Mouse (Mus musculus): Measurements from ENCODE around the gene Clcn3.

DNA sequence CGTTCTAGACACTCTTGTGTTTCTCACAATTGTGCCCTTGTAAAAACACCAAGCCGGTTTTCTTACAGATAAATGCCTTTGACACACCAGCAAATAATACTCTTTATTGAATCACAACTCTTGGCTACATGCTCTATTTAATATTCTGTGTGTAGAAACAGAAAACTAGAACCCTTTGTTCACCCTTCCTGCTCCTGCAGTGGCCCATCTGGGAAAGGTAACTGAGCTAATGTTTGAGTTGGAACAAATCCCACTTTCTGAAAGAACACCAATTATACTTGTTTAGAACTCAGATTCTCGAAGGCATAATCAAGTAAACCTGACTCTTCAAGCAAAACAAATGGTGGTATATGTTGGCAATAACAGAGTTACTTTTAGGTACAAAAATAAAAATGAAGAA, 17.4 kb downstream of the Clcn3 start:
- TF ChIP-seq ZNF384 (IDR thresholded peaks at IDR 0.05; ENCODE audit: low read depth, low read length) = no peak
- no peak for TF ChIP-seq MAFK (IDR thresholded peaks at IDR 0.05; ENCODE audit: insufficient read depth, low read depth, low read length)
- no peak for TF ChIP-seq HCFC1 (IDR thresholded peaks at IDR 0.05; ENCODE audit: borderline replicate concordance, insufficient read depth, low read length)

Data from ES-E14 (cell line).